22 mouse cellular contexts compared by ENCODE assay signal in genomic region chr6:77468058-77468457, GRCm38 (mm10).
DNase-seq lines count a peak whose midpoint lies in the region; ATAC-seq and TF ChIP-seq lines count a peak whose summit lies in the region.
"Had no signal": no experiment of that assay in that cellular context is flagged by ENCODE, and none has a peak within 500 bp of the region (broad histone marks: within the 10 kb centered on the region; RNA-seq: fewer than 3 reads in every experiment).

No protein-coding gene starts in this region.

- H3K27ac ChIP-seq in hindbrain, postnatal 0 days = no peak overlapping the region
- no peak overlapping the region for H3K27ac ChIP-seq in hindbrain, embryonic 12.5 days
- H3K27ac ChIP-seq: hindbrain, embryonic 14.5 days; kidney, postnatal 0 days; limb, embryonic 10.5 days had no signal

- H3K4me3 ChIP-seq in hindbrain, postnatal 0 days (ENCODE audit: low read length) = no peak overlapping the region
- no peak overlapping the region for H3K4me3 ChIP-seq in hindbrain, embryonic 12.5 days
- H3K4me3 ChIP-seq: limb, embryonic 10.5 days had no signal

- no peaks in the 10 kb centered on the region for H3K9me3 ChIP-seq in hindbrain, postnatal 0 days (ENCODE audit: low read length)
- no peaks in the 10 kb centered on the region for H3K9me3 ChIP-seq in hindbrain, embryonic 12.5 days (replicated peaks)
- H3K9me3 ChIP-seq: limb, embryonic 10.5 days had no signal

- ATAC-seq in hindbrain, postnatal 0 days = 0 out of 2 replicates have a peak, but pooled peaks have one; percentile 35
- no peak for ATAC-seq in hindbrain, embryonic 12.5 days (ENCODE audit: low FRiP score)
- ATAC-seq: CD4-positive, CD25-positive, alpha-beta regulatory T cell, adult 4 months; Patski had no signal

- DNase-seq in cerebellum, adult 11 months = peak; percentile 13
- DNase-seq in cerebellum, adult 8-10 months = no peak
- peak; percentile 45 for DNase-seq in hindbrain, postnatal 0 days (ENCODE audit: low spot score)
- peak; percentile 78 for DNase-seq in brain, embryonic 14.5 days (ENCODE audit: low read depth)
- peak; percentile 34 to 65 for DNase-seq in cerebellum, postnatal 14 days
- no peak for DNase-seq in urinary bladder, postnatal 10 days (ENCODE audit: low spot score)
- DNase-seq in kidney, adult 18-20 months = no peak
- DNase-seq: adrenal gland, adult 8-10 months; heart, postnatal 14 days; kidney, adult 11 months; lung, adult 18-20 months; lung, postnatal 14 days; retina, postnatal 1 day; right cerebral cortex, postnatal 4 days; thymus, adult 2 months had no signal

- no peaks in the 10 kb centered on the region for H3K36me3 ChIP-seq in hindbrain, postnatal 0 days (ENCODE audit: insufficient read depth, low read length)
- no peaks in the 10 kb centered on the region for H3K36me3 ChIP-seq in hindbrain, embryonic 12.5 days
- H3K36me3 ChIP-seq: limb, embryonic 10.5 days had no signal

- no peaks in the 10 kb centered on the region for H3K27me3 ChIP-seq in hindbrain, postnatal 0 days (ENCODE audit: insufficient read depth, low read length)
- H3K27me3 ChIP-seq in hindbrain, embryonic 12.5 days = no peaks in the 10 kb centered on the region
- H3K27me3 ChIP-seq: Patski had no signal

- H3K4me2 ChIP-seq in hindbrain, postnatal 0 days (ENCODE audit: low read depth, low read length) = no peak overlapping the region
- no peak overlapping the region for H3K4me2 ChIP-seq in hindbrain, embryonic 12.5 days (replicated peaks)
- H3K4me2 ChIP-seq: heart, embryonic 11.5 days; hindbrain, embryonic 14.5 days had no signal

- WGBS in hindbrain, postnatal 0 days = 63% methylated on average over 3 of the region's 3 CpGs
- 80% methylated on average over 3 of the region's 3 CpGs for WGBS in hindbrain, embryonic 12.5 days

- no peak for TF ChIP-seq CTCF in hindbrain, postnatal 0 days (IDR thresholded peaks at IDR 0.05; ENCODE audit: low read depth)
- no peak for TF ChIP-seq CTCF in brain, embryonic 14.5 days (IDR thresholded peaks at IDR 0.05; ENCODE audit: borderline replicate concordance, extremely low read depth, insufficient read depth, insufficient read length)

- no peaks in the 10 kb centered on the region for H3K4me1 ChIP-seq in hindbrain, postnatal 0 days (ENCODE audit: insufficient read depth, low read length)
- no peaks in the 10 kb centered on the region for H3K4me1 ChIP-seq in hindbrain, embryonic 12.5 days
- H3K4me1 ChIP-seq: limb, embryonic 10.5 days had no signal

- TF ChIP-seq POLR2A in brain, embryonic 14.5 days (IDR thresholded peaks at IDR 0.05; ENCODE audit: borderline replicate concordance, extremely low read depth, insufficient read depth, insufficient read length, poor library complexity, severe bottlenecking) = no peak

- no peak overlapping the region for H3K9ac ChIP-seq in hindbrain, postnatal 0 days (replicated peaks; ENCODE audit: low read length)
- no peak overlapping the region for H3K9ac ChIP-seq in hindbrain, embryonic 12.5 days
- H3K9ac ChIP-seq: hindbrain, embryonic 14.5 days had no signal

Comparison
In these comparisons a context has a peak if more than half of its experiments do, and no peak if none do; other contexts are left out.
1. DNase-seq: peak in cerebellum, adult 11 months (single experiment), hindbrain, postnatal 0 days (single experiment), brain, embryonic 14.5 days (single experiment) and cerebellum, postnatal 14 days (2 of 2); none in cerebellum, adult 8-10 months (single experiment), urinary bladder, postnatal 10 days (single experiment) and kidney, adult 18-20 months (single experiment).